Mouse (Mus musculus) adrenal gland, postnatal 0 days (tissue): ENCODE measurements around the gene Wdr25. TPM values are rescaled to one million over a fixed set of nuclear protein-coding genes. Genes with fewer than 3 reads are reported as not detected.

Experiments used
- polyA plus RNA-seq: library from polyadenylated mRNA; unstranded; fragments of >200 nt; fragmentation: Nextera tagmentation; extraction: Ambion mirVana; gene quantifications from 2 replicates; pipeline ENCODE4 v1.2.1, GENCODE M21; 2015

Wdr25 gene
- 3.5 and 3.6 TPM in 2 replicates for polyA plus RNA-seq

DNA sequence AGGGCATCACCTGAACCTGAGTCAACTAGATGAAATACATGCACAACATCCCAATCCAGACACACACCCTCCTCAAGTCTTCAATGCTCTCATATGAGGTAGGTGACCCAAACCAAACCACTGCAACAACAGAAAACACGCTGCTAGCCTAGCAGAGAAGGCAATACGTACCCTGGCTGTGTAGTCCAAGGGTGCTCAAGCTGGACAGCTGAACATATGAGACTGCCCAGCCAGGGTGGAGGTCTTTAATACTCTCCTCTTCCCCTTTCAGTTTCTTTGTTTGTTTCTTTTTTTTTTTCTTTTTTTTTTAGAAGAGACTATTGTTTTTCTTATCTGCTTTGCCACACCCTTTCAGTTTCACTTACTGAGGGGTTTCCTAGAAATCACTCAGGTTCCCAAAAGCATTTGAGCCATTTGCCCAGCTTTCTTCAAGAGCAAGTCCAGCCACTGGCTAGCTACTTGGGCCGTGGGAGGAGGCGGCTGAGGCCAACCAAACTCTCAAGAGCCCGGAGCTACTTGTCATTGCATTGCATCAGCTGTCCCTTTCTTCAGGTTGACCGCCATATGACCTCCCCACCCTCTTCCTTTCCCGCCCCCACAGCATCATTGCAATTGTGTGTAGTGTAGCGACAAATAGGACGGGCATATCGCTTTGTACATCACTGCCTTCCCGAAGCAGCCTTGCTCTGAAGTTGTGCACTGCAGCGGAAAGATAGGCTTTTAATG, at the start of gene Wdr25:
TSS of gene Wdr25 (plus strand) at position 643 of the 726 bp plus-strand sequence.

DNA sequence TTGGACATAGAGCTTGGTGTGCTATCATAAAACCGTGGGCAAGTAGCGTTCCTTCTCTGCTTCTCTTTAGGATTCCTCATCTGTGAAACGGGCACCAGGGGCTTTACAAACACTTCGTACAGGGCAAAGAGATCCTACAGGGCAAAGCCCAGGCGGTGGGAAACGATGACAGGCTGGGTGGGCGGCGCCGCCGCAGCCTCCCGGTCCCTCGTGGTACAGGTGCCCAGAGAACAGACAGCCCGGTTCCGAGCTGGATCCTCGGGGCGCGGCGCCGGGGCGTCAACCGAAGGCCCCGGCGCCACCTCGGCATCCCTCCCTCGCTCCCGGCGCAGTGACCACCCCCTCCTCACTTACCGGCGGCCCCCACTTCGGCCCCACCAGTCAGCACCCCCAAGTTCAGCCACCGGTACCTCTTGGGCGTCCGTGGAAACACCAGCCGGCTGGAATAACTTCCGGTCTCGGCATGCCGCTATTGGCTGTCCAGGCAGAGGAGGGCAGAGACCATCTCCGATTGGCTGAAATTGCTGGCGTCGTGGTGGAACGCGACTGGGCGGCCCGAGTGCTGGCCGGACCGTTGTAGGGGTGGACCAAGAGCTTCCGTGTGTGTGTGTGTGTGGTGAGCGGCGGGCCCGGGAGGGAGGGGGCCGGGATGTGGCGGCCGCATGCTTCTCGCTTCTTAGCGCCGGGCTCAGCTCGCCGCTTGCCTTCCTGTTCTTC, 442 bp downstream of the Wdr25 start, which contains the start of gene Wars:
TSS of gene Wars (minus strand) at position 460 of the 717 bp plus-strand sequence.

DNA sequence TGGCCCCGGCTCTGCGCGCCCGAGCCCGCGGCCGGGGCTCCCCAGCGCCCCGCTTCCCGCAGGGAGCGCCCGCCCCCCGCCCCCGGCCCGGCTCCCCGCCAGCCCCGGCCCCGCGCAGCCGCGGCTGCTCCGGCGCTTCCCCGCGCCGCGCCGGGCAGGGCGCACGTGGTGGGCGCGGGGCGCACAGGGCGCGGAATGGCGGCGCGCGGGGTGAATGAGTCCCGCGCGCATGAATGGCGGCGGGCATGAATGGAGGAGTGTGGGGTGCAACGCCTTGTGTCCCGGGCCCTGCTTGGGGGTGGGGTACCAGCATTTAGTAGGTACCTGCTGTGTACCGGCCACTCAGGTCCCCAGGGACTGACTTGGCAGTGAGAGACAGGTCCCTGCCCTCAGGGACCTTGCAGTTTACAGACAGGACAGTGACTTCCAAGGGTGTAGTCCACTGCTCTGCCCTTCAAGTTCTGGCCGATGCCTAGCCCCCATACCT, 174.8 kb downstream of the Wdr25 start, which contains the start of gene Begain:
TSS of gene Begain (minus strand) at position 51 of the 487 bp plus-strand sequence.

Other genes with a start within 250 kb of the Wdr25 start
- 0.84 and 0.96 TPM in 2 replicates for gene Degs2, start 191.3 kb upstream of the Wdr25 start, polyA plus RNA-seq
- gene Yy1, start 100.7 kb upstream of the Wdr25 start, polyA plus RNA-seq: 13.7 and 14.2 TPM in 2 replicates
- 3.5 and 7.9 TPM in 2 replicates for gene Slc25a29, start 57.7 kb upstream of the Wdr25 start, polyA plus RNA-seq
- 26.7 and 35.3 TPM in 2 replicates for gene Slc25a47, start 57.6 kb upstream of the Wdr25 start, polyA plus RNA-seq
- gene Wars, start 543 bp downstream of the Wdr25 start, polyA plus RNA-seq: 34.9 and 47.5 TPM in 2 replicates
- 7.8 and 8.7 TPM in 2 replicates for gene Begain, start 174.6 kb downstream of the Wdr25 start, polyA plus RNA-seq